Mouse (Mus musculus) C2C12 (cell line): ENCODE data around the gene Bricd5.

Source experiments
- CEBPB ChIP-seq: IDR thresholded peaks from one replicate; pipeline ENCODE4 v1.6.1; 2011; ENCODE audit warnings: low read depth, mild to moderate bottlenecking, control low read depth, moderate library complexity
- CTCF ChIP-seq: IDR thresholded peaks from one replicate; pipeline ENCODE4 v1.5.1; 2011; ENCODE audit not compliant: control insufficient read depth, insufficient read depth, insufficient read length
- MAX ChIP-seq: IDR thresholded peaks from one replicate; pipeline ENCODE4 v1.6.1; 2011; ENCODE audit warnings: mild to moderate bottlenecking, control low read depth
- MYOD1 ChIP-seq: IDR thresholded peaks from one replicate; pipeline ENCODE4 v1.6.1; 2011; ENCODE audit warnings: low read depth; ENCODE audit not compliant: control insufficient read depth, insufficient read length
- MYOG ChIP-seq: IDR thresholded peaks from one replicate; pipeline ENCODE4 v1.6.1; 2011; ENCODE audit not compliant: control insufficient read depth, insufficient read length; ENCODE audit errors: extremely low read depth
- USF1 ChIP-seq: IDR thresholded peaks from one replicate; pipeline ENCODE4 v1.6.1; 2011; ENCODE audit warnings: low read depth, mild to moderate bottlenecking, control low read depth, moderate library complexity

DNA sequence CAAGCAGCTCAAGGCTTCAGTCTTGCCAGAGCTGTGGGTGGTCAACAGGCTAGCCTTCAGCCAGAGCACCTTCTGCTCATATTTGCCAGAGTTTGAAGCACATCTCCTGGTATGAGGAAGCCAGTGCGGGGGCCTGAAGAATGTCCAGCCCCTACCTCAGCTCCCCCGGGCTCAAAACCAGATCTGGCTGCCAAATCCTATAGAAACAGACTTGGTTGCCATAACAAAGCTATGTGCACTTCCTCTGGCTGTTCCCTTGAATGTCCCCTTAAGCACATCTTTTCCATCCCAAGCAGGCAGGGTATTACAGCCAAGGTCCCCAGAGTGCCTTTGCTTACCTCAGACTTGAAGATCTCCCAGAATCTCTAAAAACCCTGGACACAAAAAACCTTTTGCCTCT lies 51.0 kb downstream of the Bricd5 start:
- no peak for TF ChIP-seq MAX
- no peak for TF ChIP-seq CTCF
- no peak for TF ChIP-seq USF1
- TF ChIP-seq CEBPB: no peak
- TF ChIP-seq MYOG: no peak
- TF ChIP-seq MYOD1: no peak
